Mouse (Mus musculus) C2C12 (cell line): ENCODE results near the gene Kmt2e. TPM values are rescaled to one million over a fixed set of nuclear protein-coding genes. Genes with fewer than 3 reads are reported as not detected.

Experiments used
- H3K27me3 ChIP-seq: one replicate; pipeline ENCODE4 v1.6.1; 2011; ENCODE audit not compliant: control insufficient read depth, insufficient read depth, insufficient read length
- H3K36me3 ChIP-seq: one replicate; pipeline ENCODE4 v1.6.1; 2011; ENCODE audit not compliant: control insufficient read depth, insufficient read depth
- H3K4me3 ChIP-seq: one replicate; pipeline ENCODE4 v1.5.1; 2011; ENCODE audit warnings: mild to moderate bottlenecking, control low read depth; ENCODE audit not compliant: poor library complexity, insufficient read depth, severe bottlenecking
- H3K79me2 ChIP-seq: one replicate; pipeline ENCODE4 v1.6.1; 2011; ENCODE audit not compliant: control insufficient read depth, insufficient read depth
- H3K79me3 ChIP-seq: one replicate; pipeline ENCODE4 v1.6.1; 2011; ENCODE audit warnings: low read depth, control low read depth
- H3ac ChIP-seq: one replicate; pipeline ENCODE3; 2011; ENCODE audit warnings: low read depth; ENCODE audit not compliant: control insufficient read depth, insufficient read length
- CEBPB ChIP-seq: IDR thresholded peaks from one replicate; pipeline ENCODE4 v1.6.1; 2011; ENCODE audit warnings: low read depth, mild to moderate bottlenecking, control low read depth, moderate library complexity
- CTCF ChIP-seq: IDR thresholded peaks from one replicate; pipeline ENCODE4 v1.5.1; 2011; ENCODE audit not compliant: control insufficient read depth, insufficient read depth, insufficient read length
- FOSL1 ChIP-seq: IDR thresholded peaks from one replicate; pipeline ENCODE4 v1.8.0; 2011; ENCODE audit warnings: mild to moderate bottlenecking, low read length; ENCODE audit not compliant: poor library complexity, insufficient read depth, severe bottlenecking
- MAX ChIP-seq: IDR thresholded peaks from one replicate; pipeline ENCODE4 v1.6.1; 2011; ENCODE audit warnings: mild to moderate bottlenecking, control low read depth
- MYOD1 ChIP-seq: IDR thresholded peaks from one replicate; pipeline ENCODE4 v1.6.1; 2011; ENCODE audit warnings: low read depth; ENCODE audit not compliant: control insufficient read depth, insufficient read length
- MYOG ChIP-seq: IDR thresholded peaks from one replicate; pipeline ENCODE4 v1.6.1; 2011; ENCODE audit not compliant: control insufficient read depth, insufficient read length; ENCODE audit errors: extremely low read depth
- USF1 ChIP-seq: IDR thresholded peaks from one replicate; pipeline ENCODE4 v1.6.1; 2011; ENCODE audit warnings: low read depth, mild to moderate bottlenecking, control low read depth, moderate library complexity
- polyA plus RNA-seq: library from polyadenylated mRNA; unstranded; fragments of >200 nt; fragmentation: generic; extraction: Trizol; gene quantifications from one replicate; pipeline ENCODE4 v1.2.1, GENCODE M21; 2012; ENCODE audit warnings: missing spikeins

Gene Kmt2e
- polyA plus RNA-seq, 1 experiment, result 8.0 TPM

- no peak overlapping the region for H3K4me3 ChIP-seq
- no peaks in the 10 kb centered on the region for H3K79me2 ChIP-seq
- no peak overlapping the region for H3ac ChIP-seq
- no peaks in the 10 kb centered on the region for H3K79me3 ChIP-seq
- no peaks in the 10 kb centered on the region for H3K27me3 ChIP-seq
- TF ChIP-seq CEBPB (no peak), MYOD1 (no peak), MAX (no peak), USF1 (no peak), MYOG (no peak), CTCF (no peak), FOSL1 (no peak)
- peaks cover 21% of the 10 kb centered on the region for H3K36me3 ChIP-seq
Observed at GRCm38 (mm10) chr5:23521645-23522044, 87.4 kb downstream of the Kmt2e start.

DNA sequence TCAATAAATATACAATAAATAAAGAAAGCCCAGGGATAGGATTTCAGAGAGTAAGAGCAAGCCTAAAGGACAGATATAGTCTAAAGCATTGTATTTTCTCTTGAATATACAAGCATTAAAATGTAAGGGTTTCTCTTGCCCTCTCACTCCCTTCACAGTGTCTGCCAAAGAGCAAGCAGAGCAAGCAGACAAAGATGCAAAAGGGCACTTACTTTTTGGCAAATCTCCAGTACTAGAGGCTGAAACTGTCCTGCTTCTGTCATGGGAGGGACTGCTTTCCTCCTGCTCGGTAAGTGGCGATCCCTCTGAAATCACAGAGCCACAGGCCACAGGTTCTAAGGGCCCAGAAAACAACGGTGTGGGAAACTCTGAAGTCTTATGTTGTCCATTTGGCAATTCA lies 89.7 kb downstream of the Kmt2e start:
- peaks cover 17% of the 10 kb centered on the region for H3K36me3 ChIP-seq
- no peaks in the 10 kb centered on the region for H3K79me2 ChIP-seq
- no peaks in the 10 kb centered on the region for H3K79me3 ChIP-seq
- no peak for TF ChIP-seq CEBPB
- no peak for TF ChIP-seq USF1
- TF ChIP-seq FOSL1, result no peak
- TF ChIP-seq MYOG, result no peak
- TF ChIP-seq CTCF, result no peak
- no peak for TF ChIP-seq MYOD1
- no peak for TF ChIP-seq MAX
- no peak overlapping the region for H3ac ChIP-seq
- no peak overlapping the region for H3K4me3 ChIP-seq
- H3K27me3 ChIP-seq, result no peaks in the 10 kb centered on the region

DNA sequence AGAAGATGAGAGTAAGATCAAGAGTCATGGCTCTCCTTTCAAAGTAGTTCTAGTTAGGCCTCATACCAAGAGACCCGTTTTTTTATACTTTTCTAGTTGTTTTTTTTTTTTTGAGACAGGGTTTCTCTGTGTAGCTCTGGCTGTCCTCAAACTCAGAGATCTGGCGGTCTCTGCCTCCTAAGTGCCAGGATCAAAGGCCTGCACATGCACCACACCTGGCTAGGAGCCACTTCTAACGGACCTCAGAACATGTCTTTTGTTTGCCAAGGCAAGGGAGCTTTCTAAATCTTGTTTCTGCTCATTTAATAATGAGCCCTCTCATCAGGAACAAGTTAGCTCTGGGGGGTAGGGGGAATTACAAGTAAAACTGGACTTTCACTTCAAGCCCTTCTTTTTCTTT lies 90.4 kb downstream of the Kmt2e start:
- H3K27me3 ChIP-seq, result no peaks in the 10 kb centered on the region
- no peak overlapping the region for H3ac ChIP-seq
- no peak overlapping the region for H3K4me3 ChIP-seq
- H3K36me3 ChIP-seq, result peaks cover 17% of the 10 kb centered on the region
- H3K79me3 ChIP-seq, result no peaks in the 10 kb centered on the region
- H3K79me2 ChIP-seq, result no peaks in the 10 kb centered on the region
- TF ChIP-seq CTCF (no peak), MAX (no peak)

DNA sequence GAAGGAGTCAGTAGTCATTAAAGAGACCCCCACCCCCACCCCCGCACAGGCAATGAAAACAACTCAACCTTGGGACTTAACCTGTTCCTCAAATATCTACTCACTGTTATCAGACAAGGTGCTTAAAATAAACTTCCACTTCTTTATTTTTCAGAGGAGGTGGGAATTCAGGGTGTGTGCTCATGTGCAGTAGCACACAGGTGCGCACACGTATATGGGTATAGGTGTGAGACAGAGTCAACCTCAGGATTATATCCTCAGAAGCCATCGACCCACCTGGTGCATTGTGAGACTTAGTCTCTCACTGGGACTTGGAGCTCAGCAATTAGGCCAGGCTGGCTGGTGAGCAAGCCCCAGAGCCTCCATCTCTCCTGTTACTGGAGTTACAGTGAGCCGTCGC lies 96.9 kb downstream of the Kmt2e start:
- Histone ChIP-seq H3K79me3 (no peaks in the 10 kb centered on the region), H3K4me3 (no peak overlapping the region), H3K79me2 (no peaks in the 10 kb centered on the region), H3K27me3 (no peaks in the 10 kb centered on the region), H3ac (no peak overlapping the region), H3K36me3 (no peaks in the 10 kb centered on the region)
- TF ChIP-seq CEBPB (no peak), CTCF (no peak), MYOD1 (no peak), FOSL1 (no peak), MYOG (no peak), MAX (no peak), USF1 (no peak)

DNA sequence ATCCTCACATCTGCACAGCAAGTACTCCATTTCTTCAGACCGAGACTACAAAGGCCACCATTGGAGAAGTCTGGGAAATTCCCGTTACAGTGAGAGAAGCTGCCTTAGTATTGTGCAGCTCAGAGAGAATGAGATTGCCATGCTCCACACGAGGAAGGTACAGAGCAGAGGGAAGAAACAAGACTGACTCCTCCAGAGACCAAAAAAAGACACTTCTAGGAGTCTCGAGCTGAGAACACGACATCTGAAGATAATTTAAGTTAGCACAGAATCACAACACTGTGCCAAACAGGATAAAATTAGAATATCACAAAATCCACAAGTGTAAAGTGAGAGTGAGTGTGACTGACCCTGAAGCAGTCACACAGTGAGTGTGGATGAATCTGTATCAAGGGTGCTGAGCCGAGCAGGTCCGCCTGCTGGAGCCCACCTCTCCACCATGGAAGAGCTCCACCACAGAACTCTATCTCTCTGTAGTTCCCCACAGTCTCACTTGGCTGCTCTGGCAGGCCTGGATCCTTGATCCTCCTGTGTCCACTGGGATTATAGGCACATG lies 97.4 kb downstream of the Kmt2e start:
- TF ChIP-seq FOSL1 (no peak), MYOG (no peak), MYOD1 (no peak), CTCF (no peak), MAX (no peak), USF1 (no peak), CEBPB (no peak)
- H3K4me3 ChIP-seq, result no peak overlapping the region
- H3K79me3 ChIP-seq, result no peaks in the 10 kb centered on the region
- no peaks in the 10 kb centered on the region for H3K79me2 ChIP-seq
- no peaks in the 10 kb centered on the region for H3K36me3 ChIP-seq
- H3K27me3 ChIP-seq, result no peaks in the 10 kb centered on the region
- no peak overlapping the region for H3ac ChIP-seq

DNA sequence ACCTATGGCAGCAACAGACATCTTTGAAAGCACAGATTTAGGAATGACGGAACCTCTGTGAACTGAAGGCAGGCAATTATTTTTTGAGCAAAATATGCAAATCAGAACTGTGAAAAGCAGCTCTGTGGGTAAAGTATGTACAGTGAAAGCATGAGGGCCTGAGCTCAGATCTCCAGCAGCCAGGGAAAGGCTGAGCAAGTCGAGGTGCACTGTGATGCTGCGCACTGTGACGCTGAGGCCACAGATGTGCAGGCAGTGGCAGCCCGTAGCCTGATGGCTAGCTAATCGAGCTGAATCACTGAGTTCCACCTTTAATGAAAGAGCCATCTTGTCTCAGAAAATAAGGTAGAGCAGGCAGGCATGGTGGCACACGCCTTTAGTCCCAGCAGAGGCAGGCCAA lies 101.5 kb downstream of the Kmt2e start:
- Histone ChIP-seq H3K27me3 (no peaks in the 10 kb centered on the region), H3ac (no peak overlapping the region), H3K36me3 (no peaks in the 10 kb centered on the region), H3K4me3 (no peak overlapping the region), H3K79me3 (no peaks in the 10 kb centered on the region), H3K79me2 (no peaks in the 10 kb centered on the region)
- no peak for TF ChIP-seq FOSL1
- no peak for TF ChIP-seq MAX
- no peak for TF ChIP-seq CTCF
- TF ChIP-seq MYOG, result no peak
- TF ChIP-seq CEBPB, result no peak
- no peak for TF ChIP-seq USF1
- TF ChIP-seq MYOD1, result no peak
